8 mouse cellular contexts compared by ENCODE assay signal in genomic region chr19:57363538-57363937, GRCm38 (mm10). TPM values are rescaled to one million over a fixed set of nuclear protein-coding genes. Genes with fewer than 3 reads are reported as not detected.
DNase-seq lines count a peak whose midpoint lies in the region; ATAC-seq and TF ChIP-seq lines count a peak whose summit lies in the region.
"Had no signal": no experiment of that assay in that cellular context is flagged by ENCODE, and none has a peak within 500 bp of the region (broad histone marks: within the 10 kb centered on the region; RNA-seq: fewer than 3 reads in every experiment).

No protein-coding gene starts in this region.

- H3K9me3 ChIP-seq in forebrain, embryonic 13.5 days (replicated peaks): no peaks in the 10 kb centered on the region
- H3K9me3 ChIP-seq in limb, embryonic 13.5 days: no peaks in the 10 kb centered on the region

- peaks cover 70% of the 10 kb centered on the region for H3K4me1 ChIP-seq in forebrain, embryonic 13.5 days
- peaks cover 70% of the 10 kb centered on the region for H3K4me1 ChIP-seq in limb, embryonic 13.5 days
- H3K4me1 ChIP-seq in small intestine, adult 2 months (ENCODE audit: control insufficient read depth, insufficient read depth, insufficient read length, low read length): peaks cover 37% of the 10 kb centered on the region

- H3K27ac ChIP-seq in left cerebral cortex, adult 2 months: no peak overlapping the region
- H3K27ac ChIP-seq in forebrain, embryonic 13.5 days: no peak overlapping the region
- H3K27ac ChIP-seq in limb, embryonic 13.5 days: no peak overlapping the region
- peak overlapping the region; percentile 4; the same call in 1 of the 2 replicates for H3K27ac ChIP-seq in small intestine, adult 2 months (ENCODE audit: insufficient read depth, low read depth, low read length)

- intact Hi-C loops in left cerebral cortex, adult 2 months (cut with DNase I): loop anchor here (5.0 kb wide), 1 partner anchor 89 kb away; the partner anchor contains the start of gene Trub1
- intact Hi-C loops in left cerebral cortex, postnatal 14 days (cut with DNase I): no loop called here

- 0 out of 2 replicates have a peak overlapping the region, but pooled peaks have one; percentile 32 for H3K9ac ChIP-seq in forebrain, embryonic 13.5 days
- peak overlapping the region; percentile 19; the same call in 1 of the 2 replicates for H3K9ac ChIP-seq in limb, embryonic 13.5 days

- H3K36me3 ChIP-seq in forebrain, embryonic 13.5 days (ENCODE audit: poor library complexity, severe bottlenecking): peaks cover 1% of the 10 kb centered on the region; the same call in 1 of the 2 replicates
- peaks cover 3% of the 10 kb centered on the region for H3K36me3 ChIP-seq in limb, embryonic 13.5 days
- H3K36me3 ChIP-seq in small intestine, adult 2 months (ENCODE audit: control insufficient read depth, insufficient read depth, low read length): peaks cover 2% of the 10 kb centered on the region; the same call in 1 of the 2 replicates

- DNase-seq in left cerebral cortex, adult 2 months (ENCODE audit: extremely low spot score in 1 of 2, low spot score in 2 of 2): no peak
- DNase-seq in left cerebral cortex, adult 8-10 months (ENCODE audit: low spot score in 2 of 2): no peak
- no peak for DNase-seq in layer of hippocampus, adult 18-20 months (ENCODE audit: low spot score in 2 of 2)
- DNase-seq in left cerebral cortex, postnatal 14 days (ENCODE audit: low spot score in 2 of 2): no peak

- 94% methylated on average over 7 of the region's 7 CpGs for WGBS in forebrain, embryonic 13.5 days
- WGBS in limb, embryonic 13.5 days: 90% methylated on average over 7 of the region's 7 CpGs
- 88% methylated on average over 7 of the region's 7 CpGs for WGBS in small intestine, adult 2 months

- no peak for TF ChIP-seq POLR2A in small intestine, adult 2 months (IDR thresholded peaks at IDR 0.05; ENCODE audit: low read depth, low read length)

- no peak for TF ChIP-seq CTCF in left cerebral cortex, adult 2 months (IDR thresholded peaks at IDR 0.05)
- no peak for TF ChIP-seq CTCF in small intestine, adult 2 months (IDR thresholded peaks at IDR 0.05; ENCODE audit: extremely low read depth, insufficient read length, insufficient replicate concordance, low read depth, low read length)

- no peaks in the 10 kb centered on the region for H3K27me3 ChIP-seq in forebrain, embryonic 13.5 days
- no peaks in the 10 kb centered on the region for H3K27me3 ChIP-seq in limb, embryonic 13.5 days
- H3K27me3 ChIP-seq in small intestine, adult 2 months (ENCODE audit: control insufficient read depth, insufficient read depth, low read length): no peaks in the 10 kb centered on the region
- H3K27me3 ChIP-seq: Patski had no signal

- peak overlapping the region; percentile 97; the same call in 1 of the 2 replicates for H3K4me3 ChIP-seq in left cerebral cortex, adult 2 months
- no peak overlapping the region for H3K4me3 ChIP-seq in forebrain, embryonic 13.5 days
- no peak overlapping the region for H3K4me3 ChIP-seq in limb, embryonic 13.5 days
- no peak overlapping the region for H3K4me3 ChIP-seq in small intestine, adult 2 months (ENCODE audit: low read depth, low read length)

- H3K4me2 ChIP-seq in forebrain, embryonic 13.5 days: peak overlapping the region; percentile 67
- H3K4me2 ChIP-seq in limb, embryonic 13.5 days (replicated peaks): peak overlapping the region; percentile 70

- no peak for ATAC-seq in forebrain, embryonic 13.5 days
- no peak for ATAC-seq in limb, embryonic 13.5 days (ENCODE audit: low FRiP score, low read depth)
- ATAC-seq: Patski had no signal

RNA-seq across cellular contexts. Expression of gene Fam160b1, which starts 3.1 kb away (rescaled TPM):
- total RNA-seq in left cerebral cortex, adult 2 months (2021): 10 to 100 TPM; 24.2 to 27.1 TPM
- 10 to 100 TPM; 23.6 to 24.7 (median 24.1) TPM for total RNA-seq in left cerebral cortex, adult 8-10 months (2022)
- polyA plus RNA-seq in forebrain, embryonic 13.5 days (2015; fragmentation: Nextera tagmentation; extraction: Ambion mirVana): 11.6 and 12.7 TPM in 2 replicates
- 15.8 and 16.2 TPM in 2 replicates for polyA plus RNA-seq in limb, embryonic 13.5 days (2015; fragmentation: Nextera tagmentation; extraction: Ambion mirVana)
- polyA plus RNA-seq in small intestine, adult 2 months (2012; rRNA removed): 6.4 and 11.5 TPM in 2 replicates
- total RNA-seq in layer of hippocampus, adult 18-20 months (2021): 10 to 100 TPM; 22.7 to 23.4 TPM
- 10 to 100 TPM; 22.6 to 23.5 TPM for total RNA-seq in left cerebral cortex, postnatal 14 days (2021)

RNA-seq across cellular contexts. Expression of gene Ablim1, which starts 48.8 kb away (rescaled TPM):
- total RNA-seq in left cerebral cortex, adult 2 months (2021): 100 to 1,000 TPM; 118 to 124 TPM
- total RNA-seq in left cerebral cortex, adult 8-10 months (2022): 100 to 1,000 TPM; 103 to 121 (median 110) TPM
- polyA plus RNA-seq in forebrain, embryonic 13.5 days (2015; fragmentation: Nextera tagmentation; extraction: Ambion mirVana): 16.5 and 19.2 TPM in 2 replicates
- 29.1 and 34.0 TPM in 2 replicates for polyA plus RNA-seq in limb, embryonic 13.5 days (2015; fragmentation: Nextera tagmentation; extraction: Ambion mirVana)
- 25.6 and 47.2 TPM in 2 replicates for polyA plus RNA-seq in small intestine, adult 2 months (2012; rRNA removed)
- 10 to 100 TPM; 73.4 to 75.7 TPM for total RNA-seq in layer of hippocampus, adult 18-20 months (2021)
- total RNA-seq in left cerebral cortex, postnatal 14 days (2021): 100 to 1,000 TPM; 105 to 120 TPM
